ENCODE assay signal across 9 mouse cellular contexts in the genomic region with DNA sequence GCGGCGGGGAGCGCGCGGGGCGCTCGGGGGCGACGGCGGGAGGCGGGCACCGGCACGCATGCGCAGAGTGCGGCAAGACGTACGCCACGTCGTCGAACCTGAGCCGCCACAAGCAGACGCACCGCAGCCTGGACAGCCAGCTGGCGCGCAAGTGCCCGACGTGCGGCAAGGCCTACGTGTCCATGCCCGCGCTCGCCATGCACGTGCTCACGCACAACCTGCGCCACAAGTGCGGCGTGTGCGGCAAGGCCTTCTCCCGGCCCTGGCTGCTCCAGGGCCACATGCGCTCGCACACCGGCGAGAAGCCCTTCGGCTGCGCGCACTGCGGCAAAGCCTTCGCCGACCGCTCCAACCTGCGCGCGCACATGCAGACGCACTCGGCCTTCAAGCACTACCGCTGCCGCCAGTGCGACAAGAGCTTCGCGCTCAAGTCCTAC. TPM values are rescaled to one million over a fixed set of nuclear protein-coding genes. Genes with fewer than 3 reads are reported as not detected.
A peak's percentile ranks its signal among the peaks of the same experiment; 100 is the strongest.
DNase-seq lines count a peak whose midpoint lies in the region; ATAC-seq lines count a peak whose summit lies in the region.
"Had no signal": no experiment of that assay in that cellular context is flagged by ENCODE, and none has a peak within 500 bp of the region (broad histone marks: within the 10 kb centered on the region; RNA-seq: fewer than 3 reads in every experiment).

No protein-coding gene starts in this region.

- H3K36me3 ChIP-seq in heart, embryonic 14.5 days (ENCODE audit: control insufficient read depth, insufficient read depth, low read length), result no peaks in the 10 kb centered on the region
- H3K36me3 ChIP-seq in embryonic facial prominence, embryonic 15.5 days, result no peaks in the 10 kb centered on the region
- H3K36me3 ChIP-seq in limb, embryonic 10.5 days, result no peaks in the 10 kb centered on the region
- H3K36me3 ChIP-seq in neural tube, embryonic 13.5 days, result peaks cover 47% of the 10 kb centered on the region

- H3K27ac ChIP-seq in heart, embryonic 14.5 days (replicated peaks in 1 of 2; ENCODE audit: control insufficient read depth in 1 of 2, insufficient read depth in 1 of 2, low read depth in 2 of 2, low read length in 2 of 2), result no peak overlapping the region
- H3K27ac ChIP-seq in embryonic facial prominence, embryonic 15.5 days (replicated peaks), result no peak overlapping the region
- peak overlapping the region; percentile 38; the same call in 1 of the 2 replicates for H3K27ac ChIP-seq in limb, embryonic 10.5 days
- H3K27ac ChIP-seq in neural tube, embryonic 13.5 days (replicated peaks), result peak overlapping the region; percentile 81
- H3K27ac ChIP-seq: macrophage had no signal

- no peak for DNase-seq in heart, adult 9 months (ENCODE audit: low spot score in 2 of 2)
- peak; percentile 91 for DNase-seq in R1 (ENCODE audit: low read depth, low spot score)
- peak; percentile 71 for DNase-seq in limb, embryonic 10.5 days (ENCODE audit: low spot score)
- DNase-seq in ovary, adult 18-20 months (ENCODE audit: low spot score), result no peak
- no peak for DNase-seq in spleen, postnatal 14 days (ENCODE audit: low spot score in 2 of 2)

- WGBS in heart, embryonic 14.5 days, result 2% methylated on average over 40 of the region's 60 CpGs
- WGBS in embryonic facial prominence, embryonic 15.5 days, result 1% methylated on average over 49 of the region's 60 CpGs
- WGBS in limb, embryonic 10.5 days, result 1% methylated on average over 60 of the region's 60 CpGs
- WGBS in neural tube, embryonic 13.5 days, result 5% methylated on average over 52 of the region's 60 CpGs

- peak overlapping the region; percentile 69 for H3K4me2 ChIP-seq in heart, embryonic 14.5 days (ENCODE audit: low read length)
- peak overlapping the region; percentile 71 for H3K4me2 ChIP-seq in embryonic facial prominence, embryonic 15.5 days (replicated peaks)
- H3K4me2 ChIP-seq in neural tube, embryonic 13.5 days, result peak overlapping the region; percentile 43

- peaks cover 63% of the 10 kb centered on the region for H3K27me3 ChIP-seq in heart, embryonic 14.5 days (ENCODE audit: control insufficient read depth, insufficient read depth, low read length)
- peaks cover 84% of the 10 kb centered on the region for H3K27me3 ChIP-seq in embryonic facial prominence, embryonic 15.5 days
- peaks cover 97% of the 10 kb centered on the region for H3K27me3 ChIP-seq in limb, embryonic 10.5 days (ENCODE audit: low read depth, poor library complexity, severe bottlenecking)
- peaks cover 33% of the 10 kb centered on the region for H3K27me3 ChIP-seq in neural tube, embryonic 13.5 days

- H3K9ac ChIP-seq in heart, embryonic 14.5 days (ENCODE audit: low read length), result peak overlapping the region; percentile 59
- no peak overlapping the region for H3K9ac ChIP-seq in embryonic facial prominence, embryonic 15.5 days
- peak overlapping the region; percentile 54 for H3K9ac ChIP-seq in neural tube, embryonic 13.5 days

- H3K4me3 ChIP-seq in heart, embryonic 14.5 days (ENCODE audit: control insufficient read depth in 1 of 2, insufficient read depth in 1 of 2, low read depth in 1 of 2, low read length in 2 of 2), result peak overlapping the region; percentile 43 to 49
- H3K4me3 ChIP-seq in embryonic facial prominence, embryonic 15.5 days (replicated peaks), result peak overlapping the region; percentile 47
- H3K4me3 ChIP-seq in limb, embryonic 10.5 days, result peak overlapping the region; percentile 50
- peak overlapping the region; percentile 30 for H3K4me3 ChIP-seq in neural tube, embryonic 13.5 days

- 0 out of 2 replicates have a peak, but pooled peaks have one; percentile 25 for ATAC-seq in heart, embryonic 14.5 days (ENCODE audit: insufficient number of reproducible peaks, insufficient read depth, low FRiP score, low read depth)
- no peak for ATAC-seq in embryonic facial prominence, embryonic 15.5 days (ENCODE audit: insufficient number of reproducible peaks, low FRiP score, low TSS enrichment, low read depth)
- ATAC-seq in neural tube, embryonic 13.5 days (ENCODE audit: low read depth), result no peak

- peaks cover 0 to 14% of the 10 kb centered on the region in 2 experiments; a peak in 3 of 4 replicates for H3K4me1 ChIP-seq in heart, embryonic 14.5 days (ENCODE audit: control insufficient read depth in 2 of 2, insufficient read depth in 2 of 2, low read length in 2 of 2)
- peaks cover 18% of the 10 kb centered on the region for H3K4me1 ChIP-seq in embryonic facial prominence, embryonic 15.5 days
- peaks cover 24% of the 10 kb centered on the region for H3K4me1 ChIP-seq in limb, embryonic 10.5 days
- peaks cover 89% of the 10 kb centered on the region for H3K4me1 ChIP-seq in neural tube, embryonic 13.5 days (replicated peaks)

- H3K9me3 ChIP-seq in heart, embryonic 14.5 days (ENCODE audit: control insufficient read depth, low read length), result no peaks in the 10 kb centered on the region
- no peaks in the 10 kb centered on the region for H3K9me3 ChIP-seq in embryonic facial prominence, embryonic 15.5 days (replicated peaks)
- no peaks in the 10 kb centered on the region for H3K9me3 ChIP-seq in limb, embryonic 10.5 days (replicated peaks)
- H3K9me3 ChIP-seq in neural tube, embryonic 13.5 days, result no peaks in the 10 kb centered on the region

RNA-seq across cellular contexts. Expression of a gene that starts 11.9 kb away (rescaled TPM):
- 5.7 and 6.1 TPM in 2 replicates for polyA plus RNA-seq in heart, embryonic 14.5 days (2014; fragmentation: Nextera tagmentation; extraction: Ambion mirVana)
- polyA plus RNA-seq in embryonic facial prominence, embryonic 15.5 days (2015; fragmentation: Nextera tagmentation; extraction: Ambion mirVana), result 11.0 and 11.5 TPM in 2 replicates
- polyA plus RNA-seq in limb, embryonic 10.5 days (2016; fragmentation: Nextera tagmentation; extraction: Ambion mirVana), result 8.0 and 9.6 TPM in 2 replicates
- 19.0 TPM in 2 replicates for polyA plus RNA-seq in neural tube, embryonic 13.5 days (2015; fragmentation: Nextera tagmentation; extraction: Ambion mirVana)

RNA-seq across cellular contexts. Expression of a gene that starts 12.0 kb away (rescaled TPM):
- not detected in 2 replicates for polyA plus RNA-seq in heart, embryonic 14.5 days (2014; fragmentation: Nextera tagmentation; extraction: Ambion mirVana)
- 0.09 TPM in 1 of 2 replicates, not detected in the other for polyA plus RNA-seq in embryonic facial prominence, embryonic 15.5 days (2015; fragmentation: Nextera tagmentation; extraction: Ambion mirVana)
- polyA plus RNA-seq in limb, embryonic 10.5 days (2016; fragmentation: Nextera tagmentation; extraction: Ambion mirVana), result not detected in 2 replicates
- polyA plus RNA-seq in neural tube, embryonic 13.5 days (2015; fragmentation: Nextera tagmentation; extraction: Ambion mirVana), result 30.0 and 30.2 TPM in 2 replicates
- polyA plus RNA-seq: macrophage had no signal

RNA-seq across cellular contexts. Expression of a gene that starts 50.0 kb away (rescaled TPM):
- 16.0 and 19.5 TPM in 2 replicates for polyA plus RNA-seq in heart, embryonic 14.5 days (2014; fragmentation: Nextera tagmentation; extraction: Ambion mirVana)
- polyA plus RNA-seq in embryonic facial prominence, embryonic 15.5 days (2015; fragmentation: Nextera tagmentation; extraction: Ambion mirVana), result 5.5 and 6.5 TPM in 2 replicates
- 27.3 and 29.8 TPM in 2 replicates for polyA plus RNA-seq in limb, embryonic 10.5 days (2016; fragmentation: Nextera tagmentation; extraction: Ambion mirVana)
- polyA plus RNA-seq in neural tube, embryonic 13.5 days (2015; fragmentation: Nextera tagmentation; extraction: Ambion mirVana), result 6.9 and 7.4 TPM in 2 replicates
- polyA plus RNA-seq: macrophage had no signal

Comparison
In these comparisons a context has a peak if more than half of its experiments do, and no peak if none do; other contexts are left out.
1. H3K27ac ChIP-seq: peak in limb, embryonic 10.5 days (single experiment) and neural tube, embryonic 13.5 days (single experiment); none in heart, embryonic 14.5 days (0 of 2) and embryonic facial prominence, embryonic 15.5 days (single experiment).
2. DNase-seq: peak in R1 (single experiment) and limb, embryonic 10.5 days (single experiment); none in heart, adult 9 months (0 of 2), ovary, adult 18-20 months (single experiment) and spleen, postnatal 14 days (0 of 2).
3. RNA of a gene that starts 12.0 kb away (polyA plus RNA-seq): 30.0 to 30.2 TPM in neural tube, embryonic 13.5 days; 0.09 TPM in embryonic facial prominence, embryonic 15.5 days, not detected in heart, embryonic 14.5 days and not detected in limb, embryonic 10.5 days; every median in the first group is over 10 times any median in the second.
4. Peak in every context shown above with its lines, with median percentiles within 50 percentile points of each other: H3K4me2 ChIP-seq and H3K4me3 ChIP-seq.